Mouse (Mus musculus): ENCODE data around the gene Nptxr.
"Not testable (repeated sequence)": the region's sequence is repeated elsewhere in the genome, so short reads cannot be mapped to it uniquely, and the experiment has no call there.

The Nptxr gene

DNA sequence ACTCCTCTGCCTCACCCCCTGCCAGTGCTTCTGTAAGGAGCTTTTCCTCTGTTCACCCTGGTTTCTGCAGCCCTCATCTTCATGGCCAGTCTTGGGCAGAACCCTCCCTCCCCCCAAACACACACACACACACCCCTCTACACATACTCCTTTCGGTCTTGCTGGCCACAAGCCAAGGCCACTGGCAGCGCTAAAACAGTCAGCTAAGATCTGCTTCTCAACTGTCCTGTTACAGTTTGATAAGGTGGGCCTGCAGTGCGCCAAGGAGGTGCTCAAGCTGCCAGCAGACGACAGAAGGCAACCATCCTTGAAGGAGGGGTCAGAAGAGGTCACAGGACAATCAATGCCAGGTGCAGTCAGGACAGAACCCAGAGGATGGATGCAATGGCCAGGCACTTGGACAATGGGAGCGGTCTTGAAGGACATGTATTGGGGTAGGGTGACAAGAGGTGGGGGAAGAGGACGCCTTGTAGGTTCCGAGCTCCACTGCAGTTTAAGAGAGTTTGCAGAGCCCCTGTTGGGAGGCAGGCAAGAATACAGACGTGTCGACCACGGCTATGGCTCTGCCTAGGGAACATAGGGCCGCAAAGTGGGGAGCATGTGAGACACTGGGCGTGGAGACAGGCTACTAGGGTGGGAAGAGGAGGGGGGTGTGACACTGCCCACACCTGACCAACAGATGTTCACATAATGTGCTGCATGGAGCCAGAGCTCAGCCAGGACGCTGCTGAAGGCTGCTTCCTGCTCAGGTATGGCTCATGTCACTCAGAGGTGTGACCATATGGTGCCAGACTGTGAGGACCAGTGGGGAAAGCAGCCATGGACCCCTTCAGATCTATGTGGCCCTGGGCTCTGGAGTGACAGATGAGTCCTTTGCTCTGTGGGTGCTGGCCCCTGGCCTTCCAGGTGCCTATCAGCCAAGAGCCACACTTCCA lies 18.0 kb upstream of the Nptxr start:
- DNase-seq = peak in 1 of 2 experiments; percentile 47

GRCm38 (mm10) chr15:79818325-79818724 lies 13.8 kb upstream of the Nptxr start:
- DNase-seq = peak; percentile 8 to 13

- peak in 1 of 2 experiments; percentile 11 for DNase-seq
Observed at GRCm38 (mm10) chr15:79813666-79814258, 9.2 kb upstream of the Nptxr start.

DNA sequence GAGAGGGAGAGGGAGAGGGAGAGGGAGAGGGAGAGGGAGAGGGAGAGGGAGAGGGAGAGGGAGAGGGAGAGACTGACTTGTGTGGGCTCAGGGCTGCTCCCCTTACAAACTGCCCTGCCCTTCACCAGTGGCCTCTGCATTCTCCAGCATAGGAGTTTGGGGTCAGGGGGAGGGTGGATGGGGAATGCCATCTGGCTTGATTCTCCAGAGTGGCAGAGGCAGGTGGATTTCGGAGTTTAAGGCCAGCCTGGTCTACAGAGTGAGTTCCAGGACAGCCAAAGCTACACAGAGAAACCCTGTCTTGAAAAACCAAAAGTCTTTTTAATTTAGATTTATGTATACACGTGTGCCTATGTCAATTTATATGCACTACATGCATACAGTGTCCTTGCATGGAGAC lies 8.3 kb upstream of the Nptxr start:
- DNase-seq = not testable (repeated sequence)

- peak in 1 of 2 experiments; percentile 53 for DNase-seq
Observed at GRCm38 (mm10) chr15:79810997-79811396, 6.4 kb upstream of the Nptxr start.

DNA sequence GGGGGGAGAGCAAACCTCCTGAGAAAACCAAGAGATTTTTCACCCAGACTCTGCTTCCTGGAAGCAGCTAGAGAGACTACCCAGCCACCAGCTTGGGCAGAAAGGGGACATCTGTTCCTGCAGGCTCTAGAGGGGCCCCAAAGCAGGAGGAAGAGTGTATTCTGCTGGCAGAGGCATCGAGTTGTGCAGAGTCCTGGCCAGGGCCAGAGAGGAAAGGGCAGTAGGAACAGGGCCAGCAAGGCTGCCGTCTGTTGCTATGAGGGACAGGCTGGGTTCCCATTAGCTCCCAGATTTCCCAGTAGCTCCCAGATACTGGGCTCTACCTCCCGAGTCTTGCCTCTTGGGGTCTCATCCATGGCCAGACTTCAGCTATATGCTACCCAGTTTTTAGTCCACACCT lies 5.5 kb upstream of the Nptxr start:
- peak; percentile 83 to 92 for DNase-seq

DNA sequence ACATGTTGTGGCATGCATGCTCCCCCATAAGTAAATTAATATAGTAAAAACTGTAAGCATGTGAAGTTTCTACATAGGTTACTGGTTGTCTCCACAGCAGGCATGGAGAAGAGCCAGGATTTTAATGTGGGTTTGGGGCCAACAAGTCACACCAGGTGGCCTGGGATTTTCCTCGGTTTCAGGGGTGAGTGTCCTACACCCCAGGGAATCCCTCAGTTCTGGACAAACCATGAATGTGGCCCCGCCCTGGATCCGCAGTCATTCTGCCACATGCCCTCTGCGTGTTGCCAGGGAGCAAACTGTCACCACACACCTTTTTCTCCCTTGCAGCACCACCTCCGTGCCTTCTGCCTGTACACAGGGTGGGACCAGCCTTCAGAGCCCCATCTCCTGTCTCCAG lies 4.1 kb upstream of the Nptxr start:
- peak; percentile 59 to 60 for DNase-seq

DNA sequence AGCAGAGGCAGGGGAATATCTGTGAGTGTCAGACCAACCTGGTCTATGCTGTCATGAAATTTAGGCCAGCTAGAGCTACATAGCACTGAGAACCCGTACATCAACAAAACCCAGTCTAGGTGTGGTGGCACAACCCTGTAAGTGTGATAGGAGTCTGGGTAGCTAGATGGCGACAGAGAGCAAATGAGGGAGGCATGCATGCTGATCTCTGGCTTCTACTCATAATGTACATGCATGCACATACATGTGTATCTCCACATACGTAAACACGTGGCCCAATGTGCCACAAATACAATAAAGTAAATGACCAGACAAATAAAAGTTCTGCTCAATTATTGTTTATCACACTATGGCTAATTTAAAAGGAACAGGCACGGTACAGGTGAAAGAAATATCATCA lies 3.5 kb upstream of the Nptxr start:
- peak; percentile 79 to 83 for DNase-seq

GRCm38 (mm10) chr15:79807050-79807449 lies 2.5 kb upstream of the Nptxr start:
- DNase-seq = no peak

- DNase-seq = no peak
Observed at GRCm38 (mm10) chr15:79805246-79805645, 680 bp upstream of the Nptxr start.

DNA sequence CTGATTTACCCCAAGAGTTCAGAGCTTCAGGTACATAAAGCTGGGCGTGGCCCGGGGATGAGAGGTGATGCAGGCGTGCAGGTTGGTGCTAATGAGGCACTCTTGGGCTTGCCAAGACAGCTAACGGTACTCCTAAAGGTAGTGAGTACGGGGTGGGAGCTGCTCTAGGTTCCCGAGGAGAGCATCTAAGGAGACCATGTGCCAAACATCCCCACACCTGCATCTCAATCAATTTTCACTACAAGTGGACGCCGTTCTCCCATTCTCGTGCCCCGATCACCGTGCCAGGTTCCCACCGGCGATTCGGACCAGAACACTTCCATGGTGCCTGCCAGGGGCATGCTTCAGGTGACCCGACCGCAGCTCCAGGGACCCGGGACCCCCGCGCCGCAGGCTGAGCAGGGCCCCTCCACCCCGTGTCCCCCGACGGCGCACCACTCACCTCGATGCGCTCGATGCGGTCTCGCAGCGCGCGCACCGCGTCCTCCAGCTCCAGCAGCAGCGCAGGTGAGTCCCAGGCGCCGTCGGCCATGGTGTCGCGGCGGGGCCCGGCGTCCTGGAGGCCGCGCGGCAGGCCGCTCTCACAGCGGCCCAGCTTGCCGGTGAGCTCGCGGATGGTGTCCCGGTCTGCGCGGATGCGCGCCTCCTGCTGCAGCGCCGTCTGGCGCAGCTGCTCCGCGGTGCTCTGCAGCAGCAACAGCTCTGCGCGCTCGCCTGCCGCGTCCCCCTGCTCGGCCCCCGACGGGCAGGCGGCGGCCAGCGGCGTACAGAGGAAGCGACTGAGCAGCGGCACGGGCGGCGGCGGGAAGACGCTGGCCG lies 824 bp downstream of the Nptxr start:
- peak in 1 of 2 experiments; percentile 65 for DNase-seq

DNA sequence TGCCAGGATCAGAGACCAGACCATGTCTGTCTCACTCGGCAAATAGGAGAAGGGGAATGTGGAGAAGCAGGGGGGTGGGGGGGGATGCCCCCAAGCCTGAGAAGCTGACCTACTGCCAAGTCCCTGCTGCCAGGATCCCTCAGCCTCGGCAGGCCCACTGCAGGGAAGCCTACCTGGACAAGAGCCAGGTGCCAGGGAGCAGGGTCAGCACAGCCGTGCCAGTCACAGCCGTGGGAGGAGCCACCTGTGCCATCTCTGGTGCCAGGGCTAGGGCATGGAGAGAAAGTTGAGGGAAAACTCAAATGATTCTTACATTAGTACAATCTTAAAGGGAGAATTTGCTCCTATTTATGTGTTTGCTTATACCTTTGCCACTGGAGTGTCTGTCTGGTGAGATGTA lies 2.3 kb downstream of the Nptxr start:
- peak; percentile 81 to 82 for DNase-seq

- peak in 1 of 2 experiments; percentile 22 for DNase-seq
Observed at GRCm38 (mm10) chr15:79801646-79802045, 2.9 kb downstream of the Nptxr start.

- DNase-seq = peak; percentile 59 to 63
Observed at GRCm38 (mm10) chr15:79800701-79801100, 3.9 kb downstream of the Nptxr start.

DNA sequence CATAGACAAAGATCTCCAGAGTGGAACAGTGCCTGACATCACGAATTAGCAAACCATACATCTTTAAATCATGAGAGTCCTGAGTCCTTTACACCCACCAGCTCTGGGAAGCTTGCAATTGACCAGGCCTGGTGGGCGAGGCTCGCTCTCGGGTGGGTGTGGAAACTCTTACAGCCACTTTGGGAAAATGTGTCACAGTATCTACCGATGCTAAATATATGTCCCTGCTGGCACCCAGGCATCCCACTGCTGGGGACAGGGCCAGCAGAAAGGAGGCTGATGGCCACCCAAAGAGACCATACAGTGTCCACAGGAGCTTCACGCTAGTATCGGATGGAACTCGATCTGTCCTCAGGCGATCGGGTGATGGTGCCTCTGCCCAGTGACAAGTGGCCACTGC lies 6.0 kb downstream of the Nptxr start:
- DNase-seq = no peak

DNA sequence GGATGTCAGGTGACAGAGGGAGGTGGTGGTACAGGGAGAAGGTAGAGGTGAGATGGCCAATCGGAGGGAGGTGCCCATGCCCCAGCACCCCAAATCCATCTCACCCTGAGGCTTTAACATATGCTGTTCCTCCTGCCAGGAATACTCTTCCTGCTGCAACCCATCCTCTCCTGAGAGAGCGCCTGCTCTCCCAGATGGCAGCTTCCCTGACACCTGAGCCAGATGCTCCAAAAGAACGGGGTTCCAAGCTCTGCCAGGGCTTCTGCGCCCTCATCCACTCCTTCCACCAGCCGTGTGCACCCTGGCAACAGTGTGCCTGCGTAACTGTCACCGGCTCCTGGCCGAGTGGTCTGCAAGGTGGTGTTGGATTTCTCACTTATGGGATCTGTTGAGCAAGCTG lies 6.9 kb downstream of the Nptxr start:
- peak in 1 of 2 experiments; percentile 51 for DNase-seq

DNA sequence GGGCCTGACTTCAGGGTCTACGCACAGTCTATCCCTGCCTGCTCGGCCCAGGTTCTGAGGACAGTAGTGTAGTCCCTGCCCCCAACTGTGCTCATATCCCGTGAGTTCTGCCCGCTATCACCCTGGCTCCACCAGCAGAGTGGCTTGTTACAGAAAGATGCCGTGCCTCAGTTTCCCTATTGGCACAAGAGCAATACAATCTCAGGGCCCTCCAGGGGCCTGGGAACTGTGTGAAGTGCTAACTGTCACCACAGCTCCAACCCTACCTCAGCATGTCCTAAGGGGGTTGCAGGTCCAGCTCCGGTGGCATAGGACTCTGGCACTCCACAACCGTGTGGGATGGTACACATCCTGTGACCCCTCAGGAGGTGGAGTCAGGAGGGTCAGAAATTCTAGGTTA lies 7.5 kb downstream of the Nptxr start:
- peak in 1 of 2 experiments; percentile 24 for DNase-seq

DNA sequence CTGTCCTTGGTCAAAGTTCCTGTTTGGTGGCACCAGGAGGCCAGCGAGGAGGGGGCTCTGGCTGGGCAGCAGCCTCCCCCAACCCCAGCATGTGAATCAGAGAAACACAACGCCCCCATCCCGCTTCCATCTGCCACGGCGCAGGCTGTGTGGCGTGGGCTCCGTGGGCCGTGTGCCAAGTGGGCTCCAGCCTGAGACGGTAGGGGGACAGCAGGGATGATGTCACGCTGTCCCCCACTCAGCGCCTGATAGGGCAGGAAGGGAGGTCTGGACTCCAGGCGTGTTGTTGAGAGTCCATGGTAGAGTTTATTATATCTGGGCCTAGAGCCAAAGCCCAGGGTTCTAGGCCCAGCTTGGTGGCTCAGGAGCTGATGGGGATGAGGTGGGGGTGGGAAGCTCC lies 8.3 kb downstream of the Nptxr start:
- DNase-seq = peak in 1 of 2 experiments; percentile 30

DNA sequence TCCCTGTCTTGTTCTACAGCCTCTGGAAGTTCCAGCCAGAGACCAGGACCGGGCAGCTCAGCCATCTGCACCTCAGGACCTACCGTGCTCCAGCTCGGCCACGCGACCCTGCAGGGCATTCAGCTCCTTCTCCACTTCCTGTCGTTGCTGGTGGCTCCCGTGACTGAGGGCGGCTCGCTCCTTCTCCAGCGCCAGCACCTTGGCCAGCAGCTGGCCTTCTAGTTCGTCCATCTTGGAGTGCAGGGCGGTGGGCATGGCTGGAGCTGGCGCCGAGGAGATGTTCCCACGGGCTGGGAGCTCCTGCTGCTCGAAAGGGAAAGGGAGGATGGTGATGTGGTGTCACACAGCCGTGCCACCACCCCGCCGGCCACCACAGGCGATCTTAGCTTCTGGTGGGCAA lies 10.4 kb downstream of the Nptxr start:
- peak in 1 of 2 experiments; percentile 3 for DNase-seq

GRCm38 (mm10) chr15:79793076-79793475 lies 11.5 kb downstream of the Nptxr start:
- no peak for DNase-seq

DNA sequence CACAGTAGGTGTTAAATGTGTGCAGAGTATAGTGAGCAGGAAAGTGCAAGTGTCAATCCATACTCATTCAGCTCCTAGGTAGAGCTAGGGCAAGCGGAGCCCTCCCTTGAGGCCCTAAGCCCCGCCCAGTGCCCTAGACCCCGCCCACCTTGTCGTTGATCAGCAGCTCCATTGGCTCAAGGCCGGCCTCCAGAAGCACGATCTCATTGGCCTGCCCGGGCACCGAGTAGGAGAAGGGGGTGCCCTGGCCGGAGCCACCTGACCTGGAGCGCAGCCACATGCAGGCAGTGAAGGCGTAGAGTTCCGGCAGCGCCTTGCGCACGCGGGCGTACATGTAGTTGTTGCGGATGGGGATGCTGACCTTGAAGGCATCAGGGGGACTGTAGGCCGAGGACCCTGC lies 12.1 kb downstream of the Nptxr start:
- peak; percentile 53 to 56 for DNase-seq

- DNase-seq = peak in 1 of 2 experiments; percentile 28
Observed at GRCm38 (mm10) chr15:79791502-79791901, 13.1 kb downstream of the Nptxr start.

- peak; percentile 73 to 75 for DNase-seq
Observed at GRCm38 (mm10) chr15:79790905-79791304, 13.7 kb downstream of the Nptxr start.
